Mouse (Mus musculus): ENCODE data around the gene Gemin5. TPM values are rescaled to one million over a fixed set of nuclear protein-coding genes. Genes with fewer than 3 reads are reported as not detected.

The Gemin5 gene
- polyA plus RNA-seq, 1 experiment from 2014 or later, result 15.5 TPM

DNA sequence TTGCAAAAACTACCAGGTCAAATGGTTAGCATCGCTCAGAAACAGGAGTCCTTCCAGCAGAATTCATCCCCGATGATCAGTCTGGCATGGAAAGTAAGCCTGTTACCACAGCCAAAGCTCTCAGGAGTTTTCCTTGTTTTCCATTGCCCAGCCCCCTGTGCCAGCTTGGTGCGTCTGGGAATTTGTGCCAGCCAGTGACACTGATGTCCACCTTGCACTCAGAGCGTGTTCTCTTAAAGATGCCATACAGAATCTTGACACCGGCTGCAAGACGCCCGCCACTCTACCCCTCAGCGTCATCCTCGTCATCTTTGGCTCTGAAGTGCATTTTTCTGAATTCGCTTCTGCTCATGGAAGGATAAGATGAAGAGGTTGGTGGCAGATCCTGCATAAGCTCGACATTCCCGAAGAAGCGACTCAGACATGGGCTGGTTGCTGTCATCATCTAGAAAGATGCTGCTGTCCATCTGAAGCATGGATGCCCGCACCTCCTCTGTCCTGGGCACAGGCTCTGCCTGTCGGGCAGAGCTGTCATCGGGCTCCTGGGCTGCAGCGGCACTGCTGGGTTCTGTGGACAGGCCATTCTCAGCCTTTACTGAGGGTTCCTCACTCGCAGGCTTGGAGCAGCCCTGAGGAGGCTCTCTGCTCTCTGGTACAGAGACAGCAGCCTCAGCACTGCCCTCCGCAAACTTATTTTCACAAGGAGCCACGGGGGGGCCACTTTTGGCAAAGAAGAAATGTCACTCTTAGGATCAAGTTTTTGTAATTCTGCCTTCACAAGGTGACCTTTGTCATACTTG is 71.3 kb downstream of the Gemin5 start:
- DNase-seq (no peak), ATAC-seq (ENCODE audit: low read depth) (no peak)
- H3K4me3 ChIP-seq (replicated peaks), result peak overlapping the region; percentile 45

DNA sequence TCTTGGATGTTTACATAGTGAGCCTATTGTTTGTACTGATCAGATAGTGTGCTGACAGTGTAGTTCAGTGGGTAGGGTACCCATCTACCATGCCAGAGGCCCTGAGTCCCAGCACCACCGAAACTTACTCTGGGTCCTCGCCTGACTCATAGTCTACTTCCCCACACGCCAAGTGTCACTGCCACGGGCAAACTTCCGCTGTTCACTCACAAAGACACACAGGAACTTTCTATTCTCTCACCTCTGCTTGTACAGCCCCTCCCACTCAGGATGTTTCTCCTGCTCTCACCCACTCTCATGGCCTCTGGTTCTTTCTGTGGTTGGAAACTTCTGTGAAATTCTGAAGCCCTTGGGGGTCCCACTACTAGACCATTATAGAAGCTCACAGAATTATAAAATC is 72.2 kb downstream of the Gemin5 start:
- Histone ChIP-seq H3K4me2 (no peak overlapping the region), H3K4me1 (replicated peaks) (peaks cover 18% of the 10 kb centered on the region), H3K36me3 (no peaks in the 10 kb centered on the region), H3K27me3 (peaks cover 52% of the 10 kb centered on the region), H3K9me3 (replicated peaks) (no peaks in the 10 kb centered on the region), H3K4me3 (replicated peaks) (no peak overlapping the region), H3K9ac (no peak overlapping the region), H3K27ac (no peak overlapping the region)
- WGBS (ENCODE audit: insufficient replicate concordance), result 42% methylated on average over 5 of the region's 5 CpGs
- ATAC-seq (ENCODE audit: low read depth), result 0 out of 2 replicates have a peak, but pooled peaks have one; percentile 2
- no peak for DNase-seq

More for the DNA sequence above, 71.3 kb downstream of the Gemin5 start:
- H3K36me3 ChIP-seq, result no peaks in the 10 kb centered on the region
- H3K4me2 ChIP-seq, result peak overlapping the region; percentile 63
- no peak overlapping the region for H3K27ac ChIP-seq
- H3K9me3 ChIP-seq (replicated peaks), result no peaks in the 10 kb centered on the region
- no peak overlapping the region for H3K9ac ChIP-seq
- 45% methylated on average over 20 of the region's 20 CpGs for WGBS (ENCODE audit: insufficient replicate concordance)
- peaks cover 18% of the 10 kb centered on the region for H3K4me1 ChIP-seq (replicated peaks)
- peaks cover 52% of the 10 kb centered on the region for H3K27me3 ChIP-seq

DNA sequence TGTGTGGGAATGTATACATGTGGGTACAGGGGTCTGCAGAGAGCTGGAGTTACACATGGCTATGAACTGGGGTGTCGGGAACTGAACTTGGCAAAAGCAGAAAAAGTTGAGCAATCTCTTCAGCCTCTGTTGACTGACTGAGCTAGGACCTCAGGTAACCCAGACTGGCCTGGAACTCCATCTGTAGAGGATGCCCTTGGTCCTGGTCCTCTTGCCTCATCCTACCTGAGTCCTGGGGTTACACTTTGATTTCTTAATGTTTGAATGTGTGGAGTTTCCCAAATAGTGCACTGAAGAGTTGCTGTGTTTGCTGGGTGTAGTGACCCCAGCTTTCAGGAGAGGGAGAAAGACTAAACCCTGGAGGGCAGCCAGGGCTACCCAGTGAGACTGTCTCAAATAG is 72.8 kb downstream of the Gemin5 start:
- ATAC-seq (ENCODE audit: low read depth), result peak; percentile 67
- Histone ChIP-seq H3K4me3 (replicated peaks) (no peak overlapping the region), H3K4me1 (replicated peaks) (peaks cover 18% of the 10 kb centered on the region), H3K27ac (no peak overlapping the region), H3K9me3 (replicated peaks) (no peaks in the 10 kb centered on the region), H3K27me3 (peaks cover 52% of the 10 kb centered on the region), H3K4me2 (no peak overlapping the region), H3K36me3 (no peaks in the 10 kb centered on the region), H3K9ac (no peak overlapping the region)
- DNase-seq, result no peak
- 60% methylated on average over 1 of the region's 1 CpGs for WGBS (ENCODE audit: insufficient replicate concordance)

DNA sequence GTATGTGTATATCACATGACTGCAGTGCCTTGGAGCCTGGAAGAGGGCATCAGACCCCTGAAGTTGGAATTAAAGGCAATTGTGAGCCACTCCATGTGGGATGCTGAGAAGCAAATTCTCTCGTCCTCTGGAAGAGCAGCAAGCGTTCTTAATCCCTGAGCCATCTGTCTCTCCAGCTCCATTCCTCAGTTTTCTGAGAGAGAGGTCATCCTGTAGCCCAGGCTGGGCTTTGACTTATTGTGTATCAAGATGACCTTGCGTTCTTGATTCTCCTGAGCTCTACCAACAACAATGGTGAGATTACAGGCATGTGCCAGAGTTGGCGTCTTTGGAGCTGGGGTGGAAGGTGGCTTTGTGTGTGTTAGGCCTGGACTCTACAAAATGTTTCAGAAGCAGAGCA is 73.6 kb downstream of the Gemin5 start:
- H3K4me3 ChIP-seq (replicated peaks), result no peak overlapping the region
- peaks cover 52% of the 10 kb centered on the region for H3K27me3 ChIP-seq
- no peak for DNase-seq
- H3K4me2 ChIP-seq, result no peak overlapping the region
- no peaks in the 10 kb centered on the region for H3K9me3 ChIP-seq (replicated peaks)
- no peak overlapping the region for H3K9ac ChIP-seq
- H3K27ac ChIP-seq, result no peak overlapping the region
- ATAC-seq (ENCODE audit: low read depth), result no peak
- H3K4me1 ChIP-seq (replicated peaks), result peaks cover 18% of the 10 kb centered on the region
- WGBS (ENCODE audit: insufficient replicate concordance), result 61% methylated on average over 4 of the region's 4 CpGs
- H3K36me3 ChIP-seq, result no peaks in the 10 kb centered on the region

DNA sequence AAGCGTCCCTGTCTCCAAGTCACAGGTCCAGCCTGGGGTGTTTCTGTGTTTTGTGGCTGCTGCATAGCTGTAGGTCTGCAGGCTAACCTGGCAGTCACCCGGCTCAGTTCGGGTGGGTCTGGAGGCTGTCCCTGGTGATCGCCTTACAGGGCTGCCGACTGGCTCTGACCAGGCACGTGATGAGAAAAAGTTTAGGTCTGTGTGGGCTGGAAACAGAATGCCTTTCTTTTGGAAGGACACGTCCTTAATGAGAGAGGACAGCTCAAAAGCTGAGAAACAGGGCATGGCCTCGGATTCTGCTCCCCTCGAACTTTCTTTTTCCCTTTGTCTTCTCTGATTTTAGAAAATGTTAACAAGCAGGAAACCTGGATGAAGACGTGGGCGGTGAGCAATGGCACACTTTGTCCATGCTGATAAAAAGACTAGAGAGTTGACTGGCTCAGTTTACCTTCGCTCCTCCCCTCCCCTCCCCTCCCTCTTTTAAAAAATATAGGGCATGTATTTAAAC is 75.3 kb downstream of the Gemin5 start, which contains the start of gene Gm12248:
Gene Gm12248, minus strand, starts transcription at position 114 of the 508 bp plus-strand sequence.
- Histone ChIP-seq H3K9me3 (replicated peaks) (no peaks in the 10 kb centered on the region), H3K9ac (0 out of 2 replicates have a peak within 1 kb of the TSS, but pooled peaks have one; percentile 7), H3K4me2 (peak within 1 kb of the TSS; percentile 43), H3K36me3 (no peaks in the 10 kb centered on the region), H3K27me3 (peaks cover 40% of the 10 kb centered on the region), H3K4me3 (replicated peaks) (peak within 1 kb of the TSS; percentile 20; the same call in 1 of the 2 replicates), H3K4me1 (replicated peaks) (peaks cover 18% of the 10 kb centered on the region), H3K27ac (no peak within 1 kb of the TSS)
- WGBS (ENCODE audit: insufficient replicate concordance), result 18% methylated on average over 12 of the region's 12 CpGs
- DNase-seq, result no peak
- ATAC-seq (ENCODE audit: low read depth), result peak; percentile 47; the same call in 1 of the 2 replicates

DNA sequence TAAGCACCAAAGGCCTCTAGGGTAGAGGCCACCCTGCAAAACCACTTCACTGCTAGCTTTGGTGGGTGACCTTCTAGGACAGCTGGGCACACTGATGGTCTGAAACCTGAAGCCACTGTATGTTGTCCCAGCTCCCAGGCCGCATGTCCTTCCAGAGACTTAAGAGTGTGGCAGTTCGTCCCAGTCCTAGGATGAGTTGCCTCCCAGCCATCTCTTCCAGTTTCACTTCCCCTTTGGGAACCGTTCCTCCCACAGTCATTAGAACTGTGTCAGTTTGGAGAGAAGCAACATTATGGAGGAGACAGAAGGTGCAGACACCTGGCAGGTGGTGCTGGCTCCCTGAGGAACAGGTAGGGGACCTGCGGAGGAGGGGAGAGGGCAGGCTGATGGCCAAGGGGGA is 75.8 kb downstream of the Gemin5 start:
- Histone ChIP-seq H3K9me3 (replicated peaks) (no peaks in the 10 kb centered on the region), H3K36me3 (no peaks in the 10 kb centered on the region), H3K4me1 (replicated peaks) (peaks cover 15% of the 10 kb centered on the region), H3K27ac (no peak overlapping the region), H3K4me3 (replicated peaks) (peak overlapping the region; percentile 20; the same call in 1 of the 2 replicates), H3K9ac (0 out of 2 replicates have a peak overlapping the region, but pooled peaks have one; percentile 7), H3K4me2 (peak overlapping the region; percentile 43), H3K27me3 (peaks cover 35% of the 10 kb centered on the region)
- no peak for DNase-seq
- WGBS (ENCODE audit: insufficient replicate concordance), result 28% methylated on average over 4 of the region's 4 CpGs
- ATAC-seq (ENCODE audit: low read depth), result peak; percentile 10; the same call in 1 of the 2 replicates

DNA sequence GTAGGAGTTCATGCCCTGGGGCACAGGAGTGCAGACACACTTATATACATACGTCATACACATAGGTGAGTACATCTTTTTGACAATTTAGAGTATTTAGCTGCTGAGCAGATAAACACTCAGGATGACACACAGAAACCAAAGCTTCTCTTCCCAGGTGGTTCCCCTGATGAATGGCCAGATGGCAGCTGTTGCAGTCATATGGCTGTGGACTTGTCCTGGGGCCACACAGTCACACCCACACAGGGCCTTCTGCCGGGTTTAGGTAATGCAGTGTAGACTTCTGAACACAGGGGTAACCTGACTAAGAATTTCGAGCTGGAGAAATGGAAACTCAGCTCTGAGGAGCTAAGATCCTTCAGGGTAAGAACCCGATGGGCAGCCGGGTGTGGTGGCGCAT is 86.6 kb downstream of the Gemin5 start:
- H3K27me3 ChIP-seq, result 0 out of 2 replicates have a peak, but pooled peaks cover 3% of the 10 kb centered on the region
- H3K27ac ChIP-seq, result no peak overlapping the region
- no peak overlapping the region for H3K4me3 ChIP-seq (replicated peaks)
- no peaks in the 10 kb centered on the region for H3K36me3 ChIP-seq
- DNase-seq, result no peak
- H3K4me1 ChIP-seq (replicated peaks), result no peaks in the 10 kb centered on the region
- H3K4me2 ChIP-seq, result no peak overlapping the region
- H3K9me3 ChIP-seq (replicated peaks), result no peaks in the 10 kb centered on the region
- H3K9ac ChIP-seq, result no peak overlapping the region
- no peak for ATAC-seq (ENCODE audit: low read depth)
- 76% methylated on average over 6 of the region's 6 CpGs for WGBS (ENCODE audit: insufficient replicate concordance)

DNA sequence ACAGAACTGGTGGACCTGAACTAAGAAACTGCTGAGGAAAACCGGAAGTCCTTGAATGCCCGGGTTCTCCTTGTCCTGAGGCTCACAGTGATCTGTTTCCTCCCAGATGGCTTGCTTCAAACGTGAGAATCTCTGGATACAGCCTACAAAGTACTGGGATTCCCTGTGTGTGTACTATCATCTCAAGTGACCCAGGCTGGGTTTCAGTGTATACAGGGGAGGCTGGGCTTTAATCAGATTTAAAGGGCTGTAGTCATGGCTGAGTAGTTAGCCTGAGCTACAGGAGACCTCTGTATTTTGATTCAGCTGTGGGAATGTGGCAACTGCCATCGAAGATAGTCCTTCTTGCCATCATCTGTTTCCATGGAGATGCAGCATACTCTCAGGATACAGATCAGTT is 91.1 kb downstream of the Gemin5 start:
- Histone ChIP-seq H3K4me3 (replicated peaks) (no peak overlapping the region), H3K27ac (no peak overlapping the region), H3K4me2 (no peak overlapping the region), H3K36me3 (no peaks in the 10 kb centered on the region), H3K9ac (no peak overlapping the region), H3K4me1 (replicated peaks) (no peaks in the 10 kb centered on the region), H3K9me3 (replicated peaks) (no peaks in the 10 kb centered on the region), H3K27me3 (no peaks in the 10 kb centered on the region)
- DNase-seq, result no peak
- no peak for ATAC-seq (ENCODE audit: low read depth)
- 52% methylated on average over 4 of the region's 4 CpGs for WGBS (ENCODE audit: insufficient replicate concordance)

DNA sequence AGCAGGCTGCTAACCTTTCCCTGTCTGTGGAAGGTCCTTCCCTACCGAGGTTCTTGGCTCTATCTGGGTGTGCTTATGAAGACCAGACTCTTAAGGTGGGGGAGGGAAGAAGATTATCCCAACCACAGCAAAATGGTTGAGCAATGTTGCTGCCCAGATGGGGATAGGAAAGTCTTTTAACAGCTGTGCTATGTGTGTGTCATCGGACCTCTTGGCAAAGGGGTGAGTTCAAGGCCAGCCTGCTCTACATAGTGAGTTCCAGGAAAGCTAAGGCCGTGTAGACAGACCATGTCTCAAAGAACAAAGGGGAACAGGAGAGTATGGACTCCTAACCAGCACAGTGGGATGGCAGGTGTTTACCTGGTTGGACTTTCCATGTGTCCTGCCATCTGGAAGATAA is 95.4 kb downstream of the Gemin5 start:
- no peak for DNase-seq
- Histone ChIP-seq H3K36me3 (no peaks in the 10 kb centered on the region), H3K4me3 (replicated peaks) (no peak overlapping the region), H3K27me3 (no peaks in the 10 kb centered on the region), H3K4me1 (replicated peaks) (no peaks in the 10 kb centered on the region), H3K9ac (no peak overlapping the region), H3K27ac (no peak overlapping the region), H3K4me2 (no peak overlapping the region), H3K9me3 (replicated peaks) (no peaks in the 10 kb centered on the region)
- ATAC-seq (ENCODE audit: low read depth), result no peak
- WGBS (ENCODE audit: insufficient replicate concordance), result 52% methylated on average over 3 of the region's 3 CpGs

Measured in liver, embryonic 13.5 days (tissue).